Mouse (Mus musculus): ENCODE measurements around the gene Pithd1.
A peak's percentile ranks its signal among the peaks of the same experiment; 100 is the strongest.
"Not testable (repeated sequence)": the region's sequence is repeated elsewhere in the genome, so short reads cannot be mapped to it uniquely, and the experiment has no call there.

The Pithd1 gene

GRCm38 (mm10) chr4:135986301-135986942 lies 642 bp downstream of the Pithd1 start:
- no peak for ATAC-seq (ENCODE audit: low TSS enrichment)

- ATAC-seq (ENCODE audit: low TSS enrichment) = no peak
These were observed 1.3 kb downstream of the Pithd1 start for GRCm38 (mm10) chr4:135985769-135986168.

DNA sequence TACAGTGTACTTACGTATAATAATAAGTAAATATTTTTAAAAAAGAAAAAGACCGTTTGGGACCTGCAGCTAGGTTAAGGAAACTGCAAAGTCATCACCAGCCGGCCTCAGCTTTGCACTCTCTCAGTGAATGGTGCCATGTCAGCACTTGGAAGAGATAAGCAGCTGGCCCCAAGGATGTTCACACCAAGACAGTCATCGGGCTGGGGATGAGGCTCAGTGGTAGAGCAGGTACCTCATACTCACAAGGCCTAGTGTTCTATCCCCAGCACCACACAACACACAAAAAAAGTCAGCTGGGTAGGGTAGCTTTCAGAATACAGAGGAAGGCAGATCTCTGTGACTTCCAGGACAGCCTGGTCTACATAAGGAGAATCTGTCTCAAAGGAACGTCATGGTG lies 1.9 kb downstream of the Pithd1 start:
- no peak for ATAC-seq (ENCODE audit: low TSS enrichment)

DNA sequence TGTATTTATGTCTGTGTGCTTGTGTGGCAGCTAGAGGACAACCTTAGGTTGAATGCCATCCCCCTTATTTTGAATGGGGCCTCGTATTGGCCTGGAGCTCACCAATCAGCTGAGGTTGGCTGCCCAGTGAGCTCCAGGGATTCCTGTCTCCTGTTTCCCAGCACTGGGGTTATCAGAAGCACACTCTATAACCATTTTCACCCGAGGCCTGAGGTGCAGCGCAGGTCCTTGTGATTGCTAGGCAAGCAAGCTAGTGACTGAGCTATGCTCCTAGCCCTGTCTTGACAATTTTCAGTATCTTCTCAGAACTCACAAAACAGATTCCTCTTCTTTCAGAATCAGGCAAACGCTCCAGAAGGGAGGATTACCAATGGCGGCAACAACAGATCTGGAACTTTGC lies 2.5 kb downstream of the Pithd1 start:
- no peak for ATAC-seq (ENCODE audit: low TSS enrichment)

DNA sequence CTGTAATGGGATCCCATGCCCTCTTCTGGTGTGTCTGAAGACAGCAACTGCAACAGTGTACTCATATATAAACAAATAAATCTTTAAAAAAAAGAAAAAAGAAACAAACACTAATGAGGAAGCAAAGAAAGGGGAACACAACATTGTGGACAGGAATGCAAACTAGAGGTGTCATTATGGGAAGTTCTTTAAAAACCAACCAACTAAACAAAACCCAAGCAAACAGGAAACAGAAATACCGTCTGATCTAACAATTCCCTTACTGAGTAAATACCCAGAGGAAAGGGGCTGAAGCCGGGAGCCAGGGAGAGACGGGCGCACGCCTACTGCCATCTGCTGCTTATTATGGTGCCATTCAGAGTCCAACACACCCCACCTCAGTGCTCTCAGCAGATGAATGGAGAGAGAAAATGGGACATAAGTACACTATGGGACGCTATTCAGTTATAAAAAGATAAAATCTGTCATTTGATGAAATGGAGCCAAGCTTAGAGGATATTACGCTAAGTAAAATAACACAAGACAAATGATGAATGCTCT lies 5.5 kb downstream of the Pithd1 start:
- ATAC-seq (ENCODE audit: low TSS enrichment) = peak; percentile 96

- ATAC-seq (ENCODE audit: low TSS enrichment) = not testable (repeated sequence)
These were observed 6.8 kb downstream of the Pithd1 start for GRCm38 (mm10) chr4:135980223-135980622.

GRCm38 (mm10) chr4:135976146-135976545 lies 10.9 kb downstream of the Pithd1 start:
- no peak for ATAC-seq (ENCODE audit: low TSS enrichment)

- no peak for ATAC-seq (ENCODE audit: low TSS enrichment)
These were observed 13.9 kb downstream of the Pithd1 start for GRCm38 (mm10) chr4:135972911-135973811.

DNA sequence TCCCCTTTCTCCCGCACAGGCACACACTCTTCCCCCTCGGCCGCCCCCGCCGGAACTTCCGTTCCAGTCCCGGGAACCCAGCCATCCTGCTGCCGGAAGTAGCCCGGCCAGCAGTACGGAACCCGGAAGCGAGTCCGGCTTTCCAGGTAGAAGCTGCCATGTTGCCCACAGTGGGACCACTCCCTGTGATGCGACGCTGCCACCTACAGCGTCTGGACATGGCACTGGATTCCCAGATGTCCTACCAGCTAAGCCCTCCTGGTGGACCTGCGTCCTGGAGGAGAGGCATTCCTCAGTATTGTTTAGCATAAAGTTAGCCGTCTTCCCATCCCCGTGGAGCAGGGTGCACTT lies 14.5 kb downstream of the Pithd1 start, which contains the start of gene Lypla2:
Lypla2 (minus strand) TSS at position 71 of the 351 bp plus-strand sequence.
- peak; percentile 89 for ATAC-seq (ENCODE audit: low TSS enrichment)

GRCm38 (mm10) chr4:135971805-135972555 lies 15.1 kb downstream of the Pithd1 start:
- ATAC-seq (ENCODE audit: low TSS enrichment) = peak; percentile 14; the same call in 1 of the 2 replicates

GRCm38 (mm10) chr4:135970585-135970984 lies 16.5 kb downstream of the Pithd1 start:
- ATAC-seq (ENCODE audit: low TSS enrichment) = no peak

DNA sequence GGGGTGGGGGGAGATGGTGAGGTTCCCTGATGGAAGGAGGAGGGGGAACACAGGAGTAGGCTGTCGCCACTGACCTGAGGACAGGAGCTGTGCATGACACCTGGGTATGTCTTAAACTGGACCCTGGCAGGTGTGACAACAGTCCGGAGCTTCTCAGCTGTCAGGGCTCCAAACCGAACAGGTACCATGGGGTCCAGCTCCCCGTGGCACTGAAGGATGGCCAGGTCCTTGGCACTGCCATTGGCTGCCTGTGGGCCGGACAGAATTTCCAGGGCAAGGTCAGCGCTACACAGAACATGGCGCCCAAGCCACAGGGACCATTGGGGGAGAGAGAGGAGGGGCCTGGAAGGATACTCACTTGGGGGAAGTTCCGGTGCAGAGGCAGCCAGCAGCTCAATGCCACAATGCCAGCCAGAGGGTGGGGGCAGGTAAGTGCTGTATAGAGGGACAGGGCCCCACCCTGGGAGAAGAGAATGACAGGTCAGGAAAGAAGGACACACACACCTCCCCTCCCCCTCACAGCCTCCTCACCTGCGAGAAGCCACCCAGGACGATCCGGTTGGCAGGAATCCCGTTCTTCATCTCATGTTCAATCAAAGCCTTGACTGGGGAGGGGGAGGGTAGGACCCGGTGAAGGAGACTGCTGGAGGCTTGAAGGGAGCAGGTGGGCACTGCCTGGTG lies 17.9 kb downstream of the Pithd1 start:
- ATAC-seq (ENCODE audit: low TSS enrichment) = no peak

GRCm38 (mm10) chr4:135968271-135968869 lies 18.7 kb downstream of the Pithd1 start:
- ATAC-seq (ENCODE audit: low TSS enrichment) = no peak

GRCm38 (mm10) chr4:135967086-135967760 lies 19.8 kb downstream of the Pithd1 start:
- ATAC-seq (ENCODE audit: low TSS enrichment) = no peak

- ATAC-seq (ENCODE audit: low TSS enrichment) = no peak
These were observed 20.8 kb downstream of the Pithd1 start for GRCm38 (mm10) chr4:135966283-135966682.

DNA sequence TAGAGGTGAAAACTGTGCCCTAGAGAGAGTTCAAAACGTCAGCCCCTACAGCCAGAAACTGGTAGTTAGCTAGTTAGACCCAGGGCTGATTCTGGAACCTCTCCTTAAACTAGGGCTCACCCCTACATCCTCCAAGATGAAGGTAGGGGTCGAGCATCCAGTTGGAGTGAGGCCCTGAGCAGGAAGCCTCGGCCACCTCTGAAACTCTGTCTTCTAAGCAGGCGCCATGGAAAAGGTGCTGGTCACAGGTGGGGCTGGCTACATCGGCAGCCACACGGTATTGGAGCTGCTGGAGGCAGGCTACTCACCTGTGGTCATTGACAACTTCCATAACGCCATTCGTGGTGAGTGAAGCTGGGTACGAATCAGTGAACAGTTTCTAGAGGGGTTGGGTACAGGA lies 22.0 kb downstream of the Pithd1 start:
- no peak for ATAC-seq (ENCODE audit: low TSS enrichment)

DNA sequence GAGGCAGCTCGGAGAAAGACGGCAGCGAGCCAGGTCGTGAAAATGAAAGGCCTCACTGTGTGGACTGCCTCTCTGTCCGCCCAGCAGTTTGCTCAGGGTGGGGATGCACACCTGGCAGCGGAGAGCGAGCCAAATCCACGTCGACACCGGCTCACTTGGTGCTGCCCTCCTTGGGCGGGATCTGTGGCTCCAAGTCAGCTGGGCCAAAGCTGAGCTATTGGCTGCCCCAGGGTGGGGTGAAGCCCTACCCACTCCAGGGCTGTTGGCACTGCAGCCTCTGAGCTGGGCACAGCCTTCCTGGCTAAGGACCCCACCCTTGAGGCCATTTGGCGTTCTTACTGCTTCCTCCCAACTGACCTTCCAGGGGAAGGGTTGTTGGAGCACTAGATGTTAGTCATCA lies 22.6 kb downstream of the Pithd1 start:
- peak; percentile 15; the same call in 1 of the 2 replicates for ATAC-seq (ENCODE audit: low TSS enrichment)

DNA sequence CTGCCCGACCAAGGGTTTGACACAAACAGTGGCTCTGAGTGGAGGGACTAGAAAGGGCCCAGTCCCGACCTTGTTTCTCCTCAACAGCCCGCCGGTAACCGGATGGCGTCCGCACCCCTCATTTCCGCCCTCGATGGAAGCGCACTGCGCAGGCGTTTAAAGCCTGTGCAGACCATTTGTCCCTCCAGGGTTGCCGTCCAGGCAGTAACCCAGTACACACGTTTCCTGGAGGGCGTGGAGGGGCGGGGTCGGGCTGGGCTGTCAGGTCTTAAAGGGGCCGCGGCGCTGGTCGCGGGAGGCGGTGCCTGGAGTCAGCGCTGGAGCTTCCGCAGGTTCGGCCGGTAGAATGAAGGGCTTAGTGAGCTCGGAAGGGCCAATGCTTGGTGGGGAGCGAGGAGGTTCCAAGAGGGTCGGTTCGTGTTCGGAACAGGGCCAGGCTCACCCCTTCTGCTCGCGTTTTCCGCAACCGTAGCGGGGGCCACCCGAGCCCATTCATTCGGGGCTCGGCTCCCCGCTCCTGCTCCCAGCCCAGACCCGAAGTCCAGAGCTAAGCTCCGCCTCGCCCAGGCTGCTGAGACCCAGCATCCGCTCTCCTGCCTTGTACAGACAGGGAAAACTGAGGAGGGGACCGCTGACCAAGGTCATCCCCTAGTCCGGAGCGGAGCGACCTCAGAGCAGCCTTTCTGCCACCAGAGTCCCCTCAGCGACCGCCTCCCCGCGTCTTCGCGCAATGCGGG lies 23.4 kb downstream of the Pithd1 start, which contains the start of gene Gale:
Gale (plus strand) TSS at position 271 of the 737 bp plus-strand sequence.
- peak; percentile 74 for ATAC-seq (ENCODE audit: low TSS enrichment)

- peak; percentile 2; the same call in 1 of the 2 replicates for ATAC-seq (ENCODE audit: low TSS enrichment)
These were observed 24.1 kb downstream of the Pithd1 start for GRCm38 (mm10) chr4:135962946-135963345.

- ATAC-seq (ENCODE audit: low TSS enrichment) = no peak
These were observed 24.9 kb downstream of the Pithd1 start for GRCm38 (mm10) chr4:135962198-135962597.
